Mouse (Mus musculus): ENCODE measurements around the gene Icam4.

Icam4 gene

DNA sequence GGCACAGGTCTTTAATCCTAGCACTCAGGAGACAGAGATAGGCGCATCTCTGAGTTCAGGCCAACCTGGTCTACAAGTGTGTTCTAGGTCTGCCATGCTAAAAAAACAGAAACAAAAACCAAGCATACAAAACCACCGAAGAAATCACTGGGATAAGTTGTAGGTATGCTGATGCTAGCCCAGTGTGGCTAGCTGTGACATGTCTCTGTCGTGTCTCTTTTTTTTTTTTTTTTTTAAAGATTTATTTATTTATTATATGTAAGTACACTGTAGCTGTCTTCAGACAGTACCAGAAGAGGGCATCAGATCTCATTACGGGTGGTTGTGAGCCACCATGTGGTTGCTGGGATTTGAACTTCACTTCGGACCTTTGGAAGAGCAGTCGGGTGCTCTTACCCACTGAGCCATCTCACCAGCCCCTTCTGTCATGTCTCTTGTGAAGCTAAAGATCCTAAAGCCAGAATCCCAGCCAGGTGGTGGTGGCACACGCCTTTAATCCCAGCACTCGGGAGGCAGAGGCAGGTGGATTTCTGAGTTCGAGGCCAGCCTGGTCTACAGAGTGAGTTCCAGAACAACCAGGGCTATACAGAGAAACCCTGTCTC is 18.1 kb upstream of the Icam4 start:
- CTCF ChIA-PET: interaction anchor here (0.6 to 0.7 kb wide), 2 partner anchors 15 to 56 kb away, joined by 6 to 10 read pairs; partner anchors contain the start of gene Zglp1

DNA sequence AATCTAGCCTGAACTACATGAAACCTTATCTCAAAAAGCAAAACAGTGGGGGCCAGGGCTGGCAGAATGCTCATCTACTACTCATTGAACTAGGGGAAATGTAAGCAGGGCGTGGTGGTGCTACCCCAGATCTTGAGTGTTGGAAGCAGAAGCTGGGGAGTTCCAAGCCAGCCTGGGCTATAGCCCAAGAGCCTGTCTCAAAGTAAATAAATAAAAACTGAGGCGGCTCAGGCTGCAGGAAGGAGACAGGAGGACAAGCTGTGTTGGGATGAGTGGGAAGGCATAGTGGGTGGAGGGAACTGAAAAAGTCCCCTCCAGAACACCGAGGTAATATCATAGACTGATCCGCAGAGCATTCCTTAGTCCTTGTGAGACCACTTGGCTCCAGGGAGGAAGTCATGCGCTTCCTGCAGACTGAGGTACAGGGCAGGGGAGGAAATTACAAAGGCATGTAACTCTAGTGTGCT is 17.3 kb upstream of the Icam4 start:
- CTCF ChIA-PET: no interaction called here

DNA sequence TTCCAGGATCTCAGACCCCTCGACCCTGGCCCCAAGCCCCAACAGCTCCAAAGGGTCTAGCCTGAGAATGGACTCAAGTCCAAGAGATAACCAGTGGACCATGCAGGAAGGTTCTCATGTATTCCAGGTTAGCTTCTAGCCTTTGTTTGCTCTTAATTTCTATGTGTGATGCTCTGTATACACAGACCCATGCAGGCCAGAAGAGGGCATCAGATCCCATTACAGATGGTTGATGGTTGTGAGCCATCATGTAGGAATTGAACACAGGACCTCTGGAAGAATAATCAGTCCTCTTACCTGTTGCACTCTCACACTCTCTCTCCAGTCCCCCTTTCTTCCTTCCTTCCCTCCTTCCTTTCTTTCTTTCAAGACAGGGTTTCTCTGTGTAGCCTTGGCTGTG is 16.8 kb upstream of the Icam4 start:
- CTCF ChIA-PET: interaction anchor here (0.6 to 0.7 kb wide), 2 partner anchors 14 to 402 kb away, joined by 3 to 14 read pairs; no protein-coding TSS in a partner anchor

DNA sequence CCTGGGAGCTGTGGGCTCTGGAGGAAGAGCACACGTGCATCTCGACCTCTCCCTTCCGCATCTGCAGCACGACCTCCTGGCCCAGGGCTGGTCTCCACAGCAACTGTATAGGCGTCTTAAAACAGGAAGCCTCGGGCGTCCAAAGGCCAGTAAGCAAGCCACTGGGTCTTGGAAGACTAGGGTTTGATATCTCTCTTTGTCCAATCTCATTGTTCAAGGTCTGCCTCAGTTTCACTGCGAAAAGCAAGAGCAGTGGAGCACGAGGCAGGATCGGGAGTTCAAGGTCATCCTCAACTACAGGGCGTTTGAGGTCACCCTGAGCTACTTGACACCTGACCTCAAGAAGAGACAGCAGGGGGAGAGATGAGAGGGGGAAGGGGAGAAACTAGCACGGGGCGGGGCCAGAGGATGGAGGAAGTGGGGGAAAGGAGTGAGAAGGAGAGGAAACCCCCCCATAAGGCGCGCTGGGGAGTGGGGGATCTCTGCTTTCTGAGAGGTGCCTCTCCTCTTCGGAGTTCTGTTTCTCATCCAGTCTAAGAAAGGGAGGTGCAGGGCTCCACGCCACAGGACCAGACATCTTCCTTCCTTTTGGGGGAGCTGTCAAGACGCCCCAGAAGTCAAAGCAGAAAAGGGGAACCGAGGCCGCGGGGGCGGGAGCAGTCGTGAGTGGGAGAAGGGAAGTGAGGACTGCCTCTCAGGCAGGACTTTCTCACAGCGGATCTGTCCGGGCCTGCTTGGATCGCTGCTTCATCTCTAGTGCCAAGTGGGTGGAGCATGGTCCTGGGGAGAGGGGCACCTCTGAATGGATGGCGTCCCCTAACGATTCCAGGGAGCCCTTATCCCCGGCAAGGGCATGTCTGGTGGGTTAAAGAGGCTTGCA is 14.2 kb upstream of the Icam4 start:
- CTCF ChIA-PET: interaction anchor here (0.6 kb wide), 3 partner anchors 16 to 826 kb away, joined by 4 to 18 read pairs (median 6); no protein-coding TSS in a partner anchor

DNA sequence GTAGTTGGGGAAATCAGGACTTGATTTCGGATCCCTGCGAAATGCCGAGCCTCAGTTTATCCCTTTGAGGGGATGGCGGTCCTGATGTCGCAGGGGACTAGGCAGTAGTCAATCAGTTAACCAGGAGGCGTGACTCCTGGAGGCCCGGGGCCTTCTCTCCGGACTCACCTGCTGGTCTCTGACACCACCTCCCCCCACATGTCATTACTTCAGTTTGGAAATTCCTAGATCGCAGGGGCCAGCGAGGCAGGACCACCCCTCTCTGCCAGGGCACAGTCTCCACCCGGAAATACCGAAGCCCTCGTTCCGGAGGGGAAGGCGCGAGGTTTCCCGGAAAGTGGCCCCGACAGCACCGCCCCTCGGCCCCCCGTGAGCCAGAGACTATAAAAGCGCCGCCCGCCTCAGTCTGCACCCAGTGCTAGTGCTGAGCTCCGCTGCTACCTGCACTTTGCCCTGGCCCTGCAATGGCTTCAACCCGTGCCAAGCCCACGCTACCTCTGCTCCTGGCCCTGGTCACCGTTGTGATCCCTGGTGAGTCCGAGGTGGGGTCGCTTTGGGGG is 13.5 kb upstream of the Icam4 start, which contains the start of gene Icam1:
Icam1 (plus strand) TSS at position 415 of the 560 bp plus-strand sequence.
- CTCF ChIA-PET: interaction anchor here (0.6 kb wide), 1 partner anchor 16 kb away, joined by 4 read pairs; no protein-coding TSS in a partner anchor

DNA sequence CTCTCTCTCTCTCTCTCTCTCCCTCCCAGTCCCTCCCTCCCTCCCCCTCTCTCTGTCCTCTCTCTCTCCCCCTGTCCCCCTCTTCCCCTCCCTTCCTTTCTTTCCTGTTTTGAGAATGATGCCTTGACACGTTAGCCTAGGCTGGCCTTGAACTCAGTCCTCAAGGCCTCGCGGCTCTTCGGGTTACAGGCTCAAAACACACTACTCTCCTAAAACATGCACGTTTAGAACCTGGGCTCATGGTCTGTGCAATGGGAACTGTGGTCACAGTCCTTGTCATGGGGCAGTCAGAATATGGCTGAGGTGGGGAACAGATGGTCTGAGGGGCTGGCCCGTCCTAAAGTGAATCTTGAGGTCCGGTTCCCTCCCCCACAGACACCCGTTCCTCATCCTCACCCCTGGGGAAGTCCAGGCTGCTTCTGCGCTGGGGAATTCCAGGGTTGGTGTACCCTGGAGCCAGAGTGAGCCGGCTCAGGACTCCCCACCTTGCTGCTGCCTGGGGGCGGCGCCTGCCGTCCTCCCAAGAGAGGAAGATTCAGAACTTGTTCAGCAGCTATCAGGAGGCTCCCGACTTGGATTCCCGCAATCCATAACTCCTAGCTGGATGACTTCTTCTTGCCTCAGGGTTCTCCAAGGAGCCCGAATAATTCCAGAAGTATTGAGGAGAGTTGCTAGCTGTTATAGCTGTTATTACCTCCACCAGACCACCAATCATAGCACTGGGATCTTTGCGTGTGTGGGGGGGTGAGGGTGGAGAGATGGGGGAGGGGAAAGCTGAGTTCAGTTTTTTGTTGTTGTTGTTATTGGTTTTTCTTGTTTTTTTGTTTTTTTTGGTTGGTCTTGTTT is 12.6 kb upstream of the Icam4 start:
- CTCF ChIA-PET: interaction anchor here (0.9 kb wide), 1 partner anchor 13 kb away, joined by 4 read pairs; the partner anchor contains the start of gene Icam4

DNA sequence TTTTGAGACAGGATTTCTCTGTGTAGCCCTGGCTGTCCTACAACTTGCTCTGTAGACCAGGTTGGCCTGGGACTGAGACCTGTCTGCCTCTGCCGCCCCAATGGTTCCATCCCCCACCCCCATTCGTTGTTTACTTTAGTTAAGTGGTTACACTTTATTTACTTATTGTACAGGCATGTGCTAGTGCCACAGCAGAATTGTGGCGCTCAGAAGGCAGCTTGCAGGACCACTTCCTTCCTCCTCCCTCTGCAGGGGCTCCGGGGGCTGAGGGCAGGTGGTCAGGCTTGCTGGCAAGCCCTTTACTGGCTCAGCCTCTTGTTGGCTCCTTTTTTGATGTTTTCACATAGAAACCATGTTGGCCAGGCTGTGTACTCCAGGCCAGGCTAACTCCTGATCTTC is 12.0 kb upstream of the Icam4 start:
- CTCF ChIA-PET: interaction anchor here (0.9 kb wide), 1 partner anchor 12 kb away, joined by 4 read pairs; the partner anchor contains the start of gene Icam4

DNA sequence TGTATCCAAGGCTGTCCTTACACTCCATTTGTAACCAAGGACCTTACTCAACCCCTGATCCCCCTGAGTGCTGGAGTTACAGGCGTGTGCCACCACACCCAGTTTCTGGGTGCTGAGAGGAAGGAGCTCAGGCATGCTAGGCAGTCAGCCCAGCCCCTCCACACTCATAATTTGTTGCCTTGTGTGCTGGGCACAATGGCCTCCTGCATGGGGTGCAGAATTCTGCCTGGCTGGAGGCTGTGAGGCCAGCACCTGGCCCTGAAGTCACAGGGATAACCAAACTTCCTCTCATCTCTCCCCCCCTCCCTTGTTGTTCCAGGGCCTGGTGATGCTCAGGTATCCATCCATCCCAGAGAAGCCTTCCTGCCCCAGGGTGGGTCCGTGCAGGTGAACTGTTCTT is 10.6 kb upstream of the Icam4 start:
- CTCF ChIA-PET: no interaction called here

DNA sequence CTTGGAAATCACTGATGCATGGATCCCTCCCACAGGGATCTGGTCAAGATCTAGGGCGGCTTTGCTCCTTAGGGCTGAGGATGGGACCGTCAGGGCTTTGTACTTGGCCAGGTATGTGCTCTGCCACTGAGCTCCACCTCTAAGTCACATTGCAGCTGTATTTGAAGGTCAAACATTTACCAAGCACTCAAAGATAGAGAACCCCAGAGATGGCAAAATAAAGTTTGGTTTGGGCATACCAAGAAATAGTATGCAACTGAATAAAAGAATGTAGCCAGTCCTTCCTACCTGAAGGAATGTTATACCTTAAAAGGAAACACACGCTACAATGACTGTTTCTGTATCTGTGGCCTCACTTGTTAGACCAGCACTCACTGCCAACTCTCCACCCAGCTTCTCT is 7.8 kb upstream of the Icam4 start:
- CTCF ChIA-PET: no interaction called here

DNA sequence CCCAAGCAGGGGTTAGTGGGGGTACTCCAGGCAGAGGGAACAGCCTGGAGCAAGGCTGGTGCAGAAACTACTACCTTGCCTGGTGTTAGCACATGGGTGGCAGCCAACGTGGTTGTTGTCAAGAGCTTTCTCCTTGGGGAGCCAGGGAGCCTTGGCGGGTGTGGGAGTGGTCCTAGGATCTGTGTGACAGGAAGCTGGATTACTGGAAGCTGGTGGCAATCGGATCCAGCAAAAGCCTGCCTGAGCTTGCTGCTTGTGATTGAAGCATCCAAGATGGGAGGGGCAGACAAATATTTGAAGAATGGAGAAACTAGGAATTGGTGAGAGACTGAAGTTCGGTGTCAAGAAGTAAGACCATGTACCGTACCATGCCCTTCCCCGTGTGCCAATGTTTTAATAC is 6.9 kb upstream of the Icam4 start:
- CTCF ChIA-PET: no interaction called here

DNA sequence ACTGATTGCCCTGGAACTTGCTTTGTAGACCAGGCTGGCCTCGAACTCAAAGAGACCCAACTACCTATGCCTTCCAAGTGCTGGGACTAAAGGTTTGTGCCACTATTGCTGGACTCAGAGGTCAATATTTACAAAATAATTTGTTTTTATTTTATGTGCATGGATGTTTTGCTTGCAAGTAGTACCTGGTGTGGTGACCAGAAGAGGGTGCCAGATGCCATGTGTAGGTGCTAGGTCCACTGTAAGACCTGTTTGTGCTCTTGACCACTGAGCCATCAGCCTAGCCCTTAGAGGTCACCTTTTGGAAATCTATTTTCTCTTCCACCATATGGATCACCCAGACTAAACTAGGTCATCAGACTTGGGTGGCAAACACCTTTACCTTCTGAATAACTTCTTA is 6.4 kb upstream of the Icam4 start:
- CTCF ChIA-PET: no interaction called here

DNA sequence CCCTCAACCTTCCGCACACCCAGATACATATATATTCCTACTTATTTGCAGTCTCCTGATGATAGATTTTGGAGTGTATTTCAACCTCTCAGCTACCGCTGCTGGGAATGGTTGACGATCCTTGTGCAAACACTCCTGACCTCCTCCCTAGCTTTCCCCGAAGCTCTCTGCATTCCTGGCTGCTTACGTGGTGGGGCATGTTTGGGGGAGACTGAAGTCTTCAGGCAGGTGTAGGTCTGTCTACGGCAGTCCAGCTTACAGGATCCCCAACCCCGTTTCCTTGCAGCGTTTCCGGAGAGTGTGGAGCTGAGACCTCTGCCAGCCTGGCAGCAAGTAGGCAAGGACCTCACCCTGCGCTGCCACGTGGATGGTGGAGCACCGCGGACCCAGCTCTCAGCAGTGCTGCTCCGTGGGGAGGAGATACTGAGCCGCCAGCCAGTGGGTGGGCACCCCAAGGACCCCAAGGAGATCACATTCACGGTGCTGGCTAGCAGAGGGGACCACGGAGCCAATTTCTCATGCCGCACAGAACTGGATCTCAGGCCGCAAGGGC is 3.8 kb upstream of the Icam4 start:
- CTCF ChIA-PET: no interaction called here

DNA sequence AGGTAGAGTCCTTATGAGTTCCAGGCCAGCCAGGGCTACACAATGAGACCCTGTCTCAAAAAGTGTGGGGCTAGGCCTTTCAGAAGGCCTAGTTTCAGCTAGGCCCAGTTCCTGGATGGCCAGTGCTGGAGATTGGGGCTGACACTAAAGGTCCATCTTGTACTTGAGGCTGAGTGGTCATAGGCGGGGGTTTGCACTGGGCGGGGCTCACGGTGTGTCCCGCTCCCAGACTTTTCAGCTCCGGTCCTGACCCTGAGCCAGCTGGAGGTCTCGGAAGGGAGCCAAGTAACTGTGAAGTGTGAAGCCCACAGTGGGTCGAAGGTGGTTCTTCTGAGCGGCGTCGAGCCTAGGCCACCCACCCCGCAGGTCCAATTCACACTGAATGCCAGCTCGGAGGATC is 2.3 kb upstream of the Icam4 start:
- CTCF ChIA-PET: interaction anchor here (0.6 kb wide), 1 partner anchor 47 kb away, joined by 3 read pairs; no protein-coding TSS in a partner anchor

DNA sequence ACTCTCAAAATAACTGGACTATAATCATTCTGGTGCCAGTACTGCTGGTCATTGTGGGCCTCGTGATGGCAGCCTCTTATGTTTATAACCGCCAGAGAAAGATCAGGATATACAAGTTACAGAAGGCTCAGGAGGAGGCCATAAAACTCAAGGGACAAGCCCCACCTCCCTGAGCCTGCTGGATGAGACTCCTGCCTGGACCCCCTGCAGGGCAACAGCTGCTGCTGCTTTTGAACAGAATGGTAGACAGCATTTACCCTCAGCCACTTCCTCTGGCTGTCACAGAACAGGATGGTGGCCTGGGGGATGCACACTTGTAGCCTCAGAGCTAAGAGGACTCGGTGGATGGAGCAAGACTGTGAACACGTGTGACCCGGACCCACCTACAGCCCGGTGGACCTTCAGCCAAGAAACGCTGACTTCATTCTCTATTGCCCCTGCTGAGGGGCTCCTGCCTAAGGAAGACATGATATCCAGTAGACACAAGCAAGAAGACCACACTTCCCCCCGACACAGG is 1.3 kb upstream of the Icam4 start:
- CTCF ChIA-PET: no interaction called here

DNA sequence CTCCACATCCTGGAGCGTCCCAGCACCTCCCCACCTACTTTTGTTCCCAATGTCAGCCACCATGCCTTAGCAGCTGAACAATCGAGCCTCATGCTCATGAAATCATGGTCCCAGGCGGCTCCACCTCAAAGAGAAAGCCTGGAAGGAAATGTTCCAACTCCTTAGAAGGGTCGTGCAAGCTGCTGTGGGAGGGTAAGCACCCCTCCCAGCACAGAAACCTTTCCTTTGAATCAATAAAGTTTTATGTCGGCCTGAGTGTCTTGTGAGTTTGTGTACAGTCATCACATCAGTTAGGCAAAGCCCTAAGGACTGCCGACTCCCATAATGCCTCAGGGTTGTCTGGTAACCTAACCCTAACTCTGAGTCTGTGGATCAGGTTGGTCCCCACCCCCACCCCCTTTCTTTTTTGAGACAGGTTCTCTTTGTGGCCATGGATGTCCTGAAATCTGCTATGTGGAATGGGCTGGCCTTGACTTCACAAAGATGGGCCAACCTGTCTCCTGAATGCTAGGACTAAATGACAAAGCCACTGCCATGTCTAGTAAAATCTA is 538 bp upstream of the Icam4 start:
- CTCF ChIA-PET: no interaction called here

DNA sequence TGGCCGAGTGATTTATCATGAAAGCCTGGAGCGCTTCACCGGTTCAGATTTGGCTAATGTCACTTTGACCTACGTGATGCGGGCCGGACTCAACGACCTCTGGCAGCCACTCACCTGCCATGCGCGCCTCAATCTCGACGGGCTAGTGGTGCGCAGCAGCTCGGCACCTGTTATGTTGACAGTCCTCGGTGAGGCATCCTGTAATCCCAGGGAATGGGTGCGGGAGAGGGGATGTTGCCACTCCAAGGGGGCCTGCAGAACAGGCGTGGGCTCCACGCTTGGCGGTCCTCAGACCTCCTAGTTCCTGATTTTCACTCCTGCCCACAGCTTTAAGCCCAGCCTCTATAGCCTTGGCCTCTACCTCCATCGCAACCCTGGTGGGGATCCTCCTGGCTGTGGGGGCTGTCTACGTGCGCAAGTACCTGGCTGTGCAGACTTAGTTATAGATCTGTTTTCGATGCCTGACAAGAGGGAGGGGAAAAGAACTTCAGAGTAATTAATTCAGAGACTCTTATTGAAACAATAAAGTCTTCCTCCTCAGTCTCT is 955 bp downstream of the Icam4 start:
- CTCF ChIA-PET: interaction anchor here (0.5 to 0.6 kb wide), 3 partner anchors 42 to 110 kb away, joined by 3 to 14 read pairs (median 8); no protein-coding TSS in a partner anchor

DNA sequence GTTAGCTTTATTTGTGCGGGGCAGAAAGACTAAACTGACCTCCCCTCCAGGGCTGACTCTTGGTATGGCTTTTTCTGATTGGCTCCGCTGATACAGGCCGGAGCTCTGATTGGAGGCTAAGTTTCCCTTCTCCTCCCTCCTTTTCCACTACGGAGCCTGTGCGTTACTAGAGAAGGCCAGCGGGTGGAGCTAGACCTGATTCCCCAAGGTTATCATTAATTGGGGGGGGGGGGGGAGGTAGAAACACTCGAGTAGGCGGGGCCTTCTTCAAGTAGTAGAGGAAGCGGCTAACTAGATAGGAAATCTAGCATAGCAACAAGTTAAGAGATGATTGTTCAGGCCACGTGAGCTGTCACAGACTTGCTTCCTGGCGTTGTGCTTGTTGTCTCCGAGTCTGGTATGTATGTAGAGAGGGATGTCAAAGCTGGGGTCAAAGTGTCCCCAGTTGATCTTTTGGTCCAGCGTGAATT is 1.6 kb downstream of the Icam4 start:
- CTCF ChIA-PET: interaction anchor here (0.5 to 0.6 kb wide), 4 partner anchors 42 to 110 kb away, joined by 3 to 14 read pairs (median 6); no protein-coding TSS in a partner anchor

DNA sequence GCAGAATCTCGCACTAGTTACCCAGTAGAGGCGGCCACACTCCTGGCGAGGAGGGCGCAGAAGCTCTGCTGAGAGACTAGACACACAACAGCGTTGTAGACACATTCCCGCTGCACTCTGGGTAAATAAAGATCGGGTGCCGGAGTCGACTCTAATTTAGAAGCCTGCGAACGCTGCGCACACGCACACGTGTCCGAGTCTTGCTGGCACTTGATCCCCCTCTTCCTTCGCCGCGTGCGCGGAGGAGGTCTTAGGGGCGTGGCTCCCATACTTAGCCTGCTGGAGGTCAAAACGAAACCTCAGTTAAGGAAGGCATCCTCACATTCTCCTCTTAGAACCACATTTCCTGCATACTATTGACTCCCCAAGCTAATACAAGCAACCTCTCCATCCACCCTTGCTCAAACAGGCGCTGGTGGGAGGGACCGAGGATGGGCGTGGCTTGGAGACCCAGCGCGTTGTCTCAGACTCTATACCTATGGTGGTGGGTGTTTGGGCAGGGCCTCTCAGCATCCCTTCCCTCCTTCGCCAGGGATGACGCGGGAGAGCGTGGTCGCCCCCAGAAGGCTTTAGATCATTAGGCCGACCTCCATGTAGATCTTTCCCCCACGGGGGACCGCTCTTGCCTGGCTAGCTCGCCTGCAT is 2.2 kb downstream of the Icam4 start:
- CTCF ChIA-PET: interaction anchor here (0.5 kb wide), 2 partner anchors 103 to 104 kb away, joined by 3 read pairs; no protein-coding TSS in a partner anchor

DNA sequence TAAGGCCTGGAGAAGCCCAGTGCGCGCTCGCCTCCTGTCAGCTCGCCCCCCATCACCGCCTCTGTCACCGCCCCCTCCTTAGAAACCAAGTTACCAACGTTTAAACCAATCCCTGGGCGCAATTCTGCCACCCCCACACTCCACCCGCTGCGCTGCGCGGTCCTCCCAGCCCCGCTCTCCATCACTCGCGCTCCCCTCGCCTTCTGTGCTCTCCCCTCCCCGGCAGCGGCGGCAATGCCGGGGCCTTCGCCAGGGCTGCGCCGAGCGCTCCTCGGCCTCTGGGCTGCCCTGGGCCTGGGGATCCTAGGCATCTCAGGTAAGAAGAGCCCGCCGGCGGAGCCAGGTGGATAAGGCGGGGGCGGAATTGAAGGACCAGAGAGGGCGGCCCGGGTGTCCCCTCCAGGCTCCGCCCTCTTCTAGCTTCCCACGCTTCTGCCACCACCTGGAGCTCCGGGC is 2.8 kb downstream of the Icam4 start, which contains the start of gene Icam5:
Icam5 (plus strand) TSS at position 178 of the 456 bp plus-strand sequence.
- CTCF ChIA-PET: interaction anchor here (0.5 kb wide), 1 partner anchor 103 kb away, joined by 3 read pairs; no protein-coding TSS in a partner anchor
